Mouse (Mus musculus): ENCODE results near the gene Cgrrf1. TPM values are rescaled to one million over a fixed set of nuclear protein-coding genes. Genes with fewer than 3 reads are reported as not detected.
A peak's percentile ranks its signal among the peaks of the same experiment; 100 is the strongest.

Gene Cgrrf1
- total RNA-seq, 2 experiments from 2014 or later = 38.4 to 38.5 TPM

DNA sequence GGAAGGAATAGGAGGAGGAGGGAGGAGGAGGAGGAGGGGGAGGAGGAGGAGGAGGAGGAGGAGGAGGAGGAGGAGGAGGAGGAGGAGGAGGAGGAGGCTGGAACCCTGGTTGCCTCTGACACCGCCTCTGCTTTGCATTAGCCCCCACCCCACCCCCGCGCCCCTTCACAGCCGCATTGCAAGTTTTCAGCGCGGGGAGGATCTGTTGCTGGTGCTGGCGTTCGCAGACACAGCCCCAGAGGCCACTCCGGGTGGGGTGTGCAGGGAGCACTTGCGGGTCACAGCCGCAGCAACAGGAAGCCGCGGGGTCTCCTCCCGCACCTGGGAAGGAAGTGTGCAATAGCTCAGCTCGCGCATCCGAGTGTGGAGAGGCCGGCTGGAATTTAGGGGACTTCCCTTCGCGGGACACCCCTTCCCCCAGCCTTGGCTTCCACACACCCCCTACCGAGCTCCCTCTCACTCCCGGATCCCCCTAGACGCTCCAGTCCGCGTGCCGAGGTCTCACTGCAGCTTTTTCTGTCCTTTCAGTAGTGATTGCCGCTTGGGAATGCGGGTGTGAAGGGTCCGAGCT is 52.0 kb downstream of the Cgrrf1 start:
- intact Hi-C loops (cut with DNase I) = loop anchor here (1.0 to 5.0 kb wide), 4 partner anchors 83 to 303 kb away; partner anchors contain the start of gene Gch1
- peak; percentile 54 to 57 for DNase-seq

- DNase-seq = peak; percentile 70 to 72
- intact Hi-C loops (cut with DNase I) = loop anchor here (5.0 kb wide), 3 partner anchors 37 to 302 kb away; partner anchors contain the start of gene Gch1
Measured at GRCm38 (mm10) chr14:46884701-46885428, 52.9 kb downstream of the Cgrrf1 start.

GRCm38 (mm10) chr14:46885429-46885755 is 53.5 kb downstream of the Cgrrf1 start:
- DNase-seq = no peak
- intact Hi-C loops (cut with DNase I) = loop anchor here (5.0 kb wide), 1 partner anchor 37 kb away; no protein-coding TSS in a partner anchor

DNA sequence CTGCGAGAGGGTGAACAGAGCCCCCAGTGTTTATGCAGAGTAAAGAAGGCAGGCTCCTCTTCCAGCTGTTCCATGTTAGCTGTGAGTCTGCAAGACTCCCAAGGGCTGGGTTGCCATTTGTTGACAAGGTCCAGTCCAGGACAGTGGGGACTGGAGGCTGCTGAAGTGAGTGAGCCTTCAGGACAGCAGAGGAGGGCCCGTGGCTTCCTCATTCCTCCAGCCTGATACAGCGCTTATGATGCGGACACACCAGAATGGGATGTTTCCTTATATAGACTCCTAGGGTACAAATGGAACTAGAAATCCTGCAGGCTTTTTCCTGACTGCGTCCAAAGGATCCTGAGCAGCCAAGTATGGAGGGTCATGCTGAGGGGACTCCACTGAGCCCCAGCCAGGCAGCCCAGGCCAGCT is 54.0 kb downstream of the Cgrrf1 start:
- intact Hi-C loops (cut with DNase I) = loop anchor here (5.0 kb wide), 1 partner anchor 36 kb away; no protein-coding TSS in a partner anchor
- peak; percentile 61 to 65 for DNase-seq

GRCm38 (mm10) chr14:46889096-46889495 is 57.2 kb downstream of the Cgrrf1 start:
- no peak for DNase-seq
- intact Hi-C loops (cut with DNase I) = loop anchor here (5.0 kb wide), 1 partner anchor 33 kb away; no protein-coding TSS in a partner anchor

DNA sequence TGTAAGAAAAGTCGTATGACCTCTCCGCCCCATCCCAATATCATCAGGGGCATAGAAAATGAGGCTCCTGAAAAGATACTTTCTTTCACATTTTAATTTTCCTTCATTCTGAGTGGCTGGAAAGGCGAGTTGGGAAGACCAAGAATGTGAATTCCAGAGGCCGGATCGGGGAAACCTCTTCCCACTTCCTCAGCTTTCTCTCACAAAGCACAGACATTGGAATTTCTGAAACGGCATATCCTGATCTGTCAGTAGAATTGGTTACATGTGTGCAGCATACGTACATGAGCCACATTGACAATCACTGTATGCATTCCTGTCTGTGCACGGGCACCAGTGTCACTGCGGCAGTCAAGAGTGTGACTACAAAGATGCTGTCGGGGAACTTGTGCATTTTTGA is 62.0 kb downstream of the Cgrrf1 start:
- no peak for DNase-seq
- intact Hi-C loops (cut with DNase I) = no loop called here

DNA sequence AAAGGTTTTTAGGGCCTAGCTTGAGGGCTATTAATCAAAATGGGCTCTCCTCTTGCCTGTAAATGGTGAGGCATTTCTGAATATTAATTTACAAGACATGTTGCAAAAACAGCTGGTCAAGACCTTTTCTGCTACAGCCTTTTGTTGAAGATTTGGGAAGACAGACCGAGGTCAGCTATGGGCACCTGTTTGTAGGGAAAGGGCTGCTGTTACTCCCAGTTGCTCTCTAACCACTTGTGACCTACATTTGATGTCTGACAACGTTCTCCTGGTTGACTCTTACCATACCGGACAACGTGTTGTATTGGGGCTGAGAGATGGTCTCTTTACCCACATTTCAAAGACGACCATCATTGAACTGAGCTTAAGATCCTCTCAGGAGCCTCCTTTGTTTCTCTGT is 66.0 kb downstream of the Cgrrf1 start:
- intact Hi-C loops (cut with DNase I) = no loop called here
- DNase-seq = no peak

DNA sequence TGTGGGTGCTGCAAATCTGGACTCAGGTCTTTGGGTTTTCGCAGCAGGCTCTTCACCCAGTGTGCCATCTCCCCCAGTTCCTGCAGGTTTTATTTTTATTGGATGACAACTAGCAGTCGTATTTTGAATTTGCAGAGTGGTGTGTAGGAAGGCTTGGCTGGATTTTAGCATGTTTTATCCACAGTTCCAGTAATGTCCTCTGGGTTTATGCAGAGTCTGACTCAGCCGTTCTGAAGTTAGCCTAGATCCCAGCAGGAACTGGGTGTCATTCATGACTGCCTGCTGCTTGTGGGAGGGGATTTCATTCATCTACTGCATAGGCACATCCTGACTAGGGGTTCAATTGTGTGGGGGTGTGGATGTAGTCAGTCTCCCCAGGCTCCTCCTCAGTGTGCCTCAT is 66.7 kb downstream of the Cgrrf1 start:
- DNase-seq = no peak
- intact Hi-C loops (cut with DNase I) = no loop called here

DNA sequence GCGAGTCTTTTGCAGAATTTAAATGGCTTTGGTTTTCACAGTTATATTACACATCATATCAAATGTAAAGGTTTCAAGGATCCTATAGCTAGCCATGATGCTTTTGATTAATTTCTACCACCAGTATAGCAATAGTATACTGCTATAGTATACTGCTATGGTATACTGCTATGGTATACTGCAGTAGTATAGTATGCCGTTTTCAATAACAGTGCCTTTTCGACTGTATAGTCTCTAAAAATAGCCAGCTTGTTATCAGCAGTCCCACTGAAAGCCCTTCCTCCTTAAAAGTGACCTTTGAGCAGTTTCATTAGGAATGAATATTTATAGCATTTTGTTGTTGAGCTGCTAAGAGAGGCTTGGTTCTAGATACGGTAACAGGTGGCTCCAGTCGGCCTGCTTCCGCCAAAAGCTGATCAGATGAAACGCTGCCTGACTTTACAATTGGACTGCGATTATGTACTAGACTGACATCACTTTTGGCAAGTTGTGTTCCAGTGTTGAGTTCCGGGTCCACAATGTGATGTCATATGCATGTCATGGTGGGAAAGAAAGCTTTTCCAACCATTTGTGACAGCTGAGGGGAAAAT is 70.7 kb downstream of the Cgrrf1 start:
- no peak for DNase-seq
- intact Hi-C loops (cut with DNase I) = no loop called here

Other genes with a start within 250 kb of the Cgrrf1 start
- 1 to 10 TPM; 2.9 to 4.8 TPM for gene Cdkn3, start 71.6 kb upstream of the Cgrrf1 start, total RNA-seq (2021)
- 10 to 100 TPM; 48.6 to 52.3 TPM for gene Cnih1, start 43.7 kb upstream of the Cgrrf1 start, total RNA-seq (2021)
- 10 to 100 TPM; 34.7 to 37.4 TPM for gene Gmfb, start 9.9 kb upstream of the Cgrrf1 start, total RNA-seq (2021)
- gene Samd4, start 50.7 kb downstream of the Cgrrf1 start, total RNA-seq (2021) = 10 to 100 TPM; 53.4 to 54.8 TPM

Data from heart, postnatal 14 days (tissue).